Mouse (Mus musculus): ENCODE results near the gene Slc2a4. TPM values are rescaled to one million over a fixed set of nuclear protein-coding genes. Genes with fewer than 3 reads are reported as not detected.

The Slc2a4 gene
- polyA plus RNA-seq, 1 experiment: 6.2 TPM

DNA sequence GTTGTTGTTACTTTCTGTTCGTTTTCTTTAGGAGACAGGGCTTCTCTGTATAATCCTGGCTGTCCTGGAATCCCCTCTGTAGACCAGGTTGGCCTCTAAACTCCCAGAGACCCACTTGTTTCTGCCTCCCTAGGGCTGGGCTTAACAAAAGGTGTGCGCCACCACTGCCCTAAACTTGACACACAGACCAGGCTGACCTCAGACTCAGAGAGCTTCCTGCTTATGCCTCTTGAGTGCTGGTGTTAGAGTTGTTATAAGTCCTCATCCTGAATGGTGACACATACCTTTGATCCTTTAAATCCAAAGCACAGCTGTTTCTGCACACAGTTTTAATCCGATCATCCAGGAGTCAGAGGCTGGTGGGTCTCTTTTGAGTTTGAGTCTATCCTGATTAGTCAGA lies 44.9 kb upstream of the Slc2a4 start:
- H3K36me3 ChIP-seq (ENCODE audit: control insufficient read depth, insufficient read depth, low read length): peaks cover 17% of the 10 kb centered on the region
- no peak overlapping the region for H3K27ac ChIP-seq (ENCODE audit: insufficient read depth, low read length)
- 91% methylated on average over 3 of the region's 3 CpGs for WGBS
- no peak for TF ChIP-seq CTCF (IDR thresholded peaks at IDR 0.05; ENCODE audit: extremely low read depth, insufficient read depth, insufficient read length, insufficient replicate concordance)
- no peak for TF ChIP-seq POLR2A (IDR thresholded peaks at IDR 0.05; ENCODE audit: low read depth, low read length)
- H3K4me3 ChIP-seq (ENCODE audit: extremely low read depth, insufficient read depth, insufficient read length): no peak overlapping the region
- no peaks in the 10 kb centered on the region for H3K27me3 ChIP-seq (ENCODE audit: control insufficient read depth, insufficient read depth, low read length)
- no peak for DNase-seq (ENCODE audit: low read depth in 1 of 2, low spot score in 2 of 2)
- H3K4me1 ChIP-seq (ENCODE audit: control insufficient read depth, insufficient read depth, insufficient read length): peaks cover 9% of the 10 kb centered on the region; the same call in 1 of the 2 replicates

DNA sequence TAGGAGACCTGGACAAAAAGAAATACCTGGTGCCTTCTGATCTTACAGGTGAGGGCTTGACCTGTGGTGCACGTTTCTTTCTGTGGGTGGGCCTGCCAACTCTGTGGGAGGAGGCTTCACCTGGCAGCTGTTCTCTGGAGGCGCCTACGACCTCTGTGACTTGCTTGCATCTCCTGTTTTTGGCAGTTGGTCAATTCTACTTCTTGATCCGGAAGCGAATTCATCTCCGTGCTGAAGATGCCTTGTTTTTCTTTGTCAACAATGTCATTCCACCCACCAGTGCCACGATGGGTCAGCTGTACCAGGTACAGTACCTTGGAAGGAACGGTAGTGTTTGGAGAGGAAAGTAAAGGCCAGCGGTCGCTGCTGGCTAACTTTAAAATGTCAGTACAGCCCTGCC lies 44.4 kb upstream of the Slc2a4 start:
- no peak for DNase-seq (ENCODE audit: low read depth in 1 of 2, low spot score in 2 of 2)
- peaks cover 17% of the 10 kb centered on the region for H3K36me3 ChIP-seq (ENCODE audit: control insufficient read depth, insufficient read depth, low read length)
- H3K27ac ChIP-seq (ENCODE audit: insufficient read depth, low read length): no peak overlapping the region
- 75% methylated on average over 10 of the region's 10 CpGs for whole genome bisulfite sequencing
- no peak for TF ChIP-seq CTCF (IDR thresholded peaks at IDR 0.05; ENCODE audit: extremely low read depth, insufficient read depth, insufficient read length, insufficient replicate concordance)
- TF ChIP-seq POLR2A (IDR thresholded peaks at IDR 0.05; ENCODE audit: low read depth, low read length): no peak
- no peaks in the 10 kb centered on the region for H3K27me3 ChIP-seq (ENCODE audit: control insufficient read depth, insufficient read depth, low read length)
- peaks cover 7% of the 10 kb centered on the region; the same call in 1 of the 2 replicates for H3K4me1 ChIP-seq (ENCODE audit: control insufficient read depth, insufficient read depth, insufficient read length)
- H3K4me3 ChIP-seq (ENCODE audit: extremely low read depth, insufficient read depth, insufficient read length): peak overlapping the region; percentile 37; the same call in 1 of the 2 replicates

DNA sequence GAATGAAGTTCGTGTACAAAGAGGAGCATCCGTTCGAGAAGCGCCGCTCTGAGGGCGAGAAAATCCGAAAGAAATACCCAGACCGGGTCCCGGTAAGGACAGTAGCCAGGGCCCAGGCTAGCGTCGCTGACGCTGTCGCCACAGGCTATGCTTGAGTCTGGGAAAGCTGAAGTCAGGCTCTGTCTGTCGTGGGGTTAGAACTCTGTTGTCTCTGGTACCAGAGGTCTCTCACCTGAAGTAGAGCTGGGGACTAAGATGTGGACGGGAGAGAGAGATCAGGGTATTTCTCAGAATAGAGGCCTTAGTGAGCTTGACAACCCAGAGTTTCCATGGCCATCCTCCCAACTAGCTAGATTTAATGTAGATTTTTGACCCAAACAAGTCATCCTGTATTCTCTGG lies 43.7 kb upstream of the Slc2a4 start:
- Histone ChIP-seq H3K4me1 (ENCODE audit: control insufficient read depth, insufficient read depth, insufficient read length) (peaks cover 7% of the 10 kb centered on the region; the same call in 1 of the 2 replicates), H3K27me3 (ENCODE audit: control insufficient read depth, insufficient read depth, low read length) (no peaks in the 10 kb centered on the region), H3K4me3 (ENCODE audit: extremely low read depth, insufficient read depth, insufficient read length) (peak overlapping the region; percentile 63), H3K27ac (ENCODE audit: insufficient read depth, low read length) (peak overlapping the region; percentile 81), H3K36me3 (ENCODE audit: control insufficient read depth, insufficient read depth, low read length) (peaks cover 19% of the 10 kb centered on the region)
- DNase-seq (ENCODE audit: low read depth in 1 of 2, low spot score in 2 of 2): no peak
- under 1% methylated on average over 15 of the region's 15 CpGs for WGBS
- TF ChIP-seq POLR2A (IDR thresholded peaks at IDR 0.05; ENCODE audit: low read depth, low read length) (no peak), CTCF (IDR thresholded peaks at IDR 0.05; ENCODE audit: extremely low read depth, insufficient read depth, insufficient read length, insufficient replicate concordance) (no peak)

DNA sequence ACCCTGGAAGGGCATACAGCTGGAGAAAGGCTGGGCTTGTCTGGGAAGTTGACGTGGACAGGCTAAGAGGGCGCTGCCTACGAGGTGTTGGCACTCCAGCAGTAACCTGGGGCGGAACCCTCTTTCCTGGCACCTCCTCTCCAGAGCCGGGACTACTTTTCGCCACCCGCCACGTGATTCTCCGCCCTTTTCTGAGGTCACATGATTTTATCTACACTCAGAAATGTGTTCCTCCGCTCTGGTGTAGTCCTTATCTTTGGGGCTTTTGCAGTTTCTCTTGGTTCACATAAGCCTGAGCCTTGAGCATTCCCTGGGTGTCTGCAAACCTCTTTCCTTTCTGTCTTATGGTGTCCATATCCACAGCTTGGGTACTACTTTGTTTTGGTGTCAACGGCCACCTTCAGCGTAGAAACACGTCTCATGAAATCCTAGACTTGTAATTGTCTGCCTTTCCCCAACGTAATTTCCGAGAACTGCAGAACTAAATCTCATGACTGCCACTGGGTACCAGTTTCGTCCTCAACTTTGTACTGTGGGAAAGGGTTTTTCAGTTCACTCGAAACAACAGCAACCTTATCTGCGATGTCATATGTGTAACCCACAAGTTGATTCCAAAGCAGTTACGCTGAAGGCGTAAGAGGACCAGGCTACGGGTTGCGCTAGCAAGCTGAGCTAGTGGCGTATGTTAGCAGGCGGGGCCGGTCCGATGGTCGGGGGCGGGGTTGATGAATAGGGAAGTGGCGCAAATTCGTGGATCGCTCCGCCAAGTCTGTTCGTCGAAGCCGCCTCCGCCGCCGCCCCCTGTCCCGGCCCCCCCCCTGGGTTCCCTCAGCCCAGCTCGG lies 43.1 kb upstream of the Slc2a4 start, which contains the start of gene Gabarap:
TSS of gene Gabarap (plus strand) at position 294 of the 842 bp plus-strand sequence.
- H3K27me3 ChIP-seq (ENCODE audit: control insufficient read depth, insufficient read depth, low read length): no peaks in the 10 kb centered on the region
- WGBS: under 1% methylated on average over 40 of the region's 40 CpGs
- peak within 1 kb of the TSS; percentile 63 for H3K4me3 ChIP-seq (ENCODE audit: extremely low read depth, insufficient read depth, insufficient read length)
- peaks cover 7% of the 10 kb centered on the region; the same call in 1 of the 2 replicates for H3K4me1 ChIP-seq (ENCODE audit: control insufficient read depth, insufficient read depth, insufficient read length)
- H3K27ac ChIP-seq (ENCODE audit: insufficient read depth, low read length): peak within 1 kb of the TSS; percentile 91
- TF ChIP-seq POLR2A (IDR thresholded peaks at IDR 0.05; ENCODE audit: low read depth, low read length) (peak; percentile 59), CTCF (IDR thresholded peaks at IDR 0.05; ENCODE audit: extremely low read depth, insufficient read depth, insufficient read length, insufficient replicate concordance) (no peak)
- peak; percentile 92 to 97 for DNase-seq (ENCODE audit: low read depth in 1 of 2, low spot score in 2 of 2)
- peaks cover 20% of the 10 kb centered on the region for H3K36me3 ChIP-seq (ENCODE audit: control insufficient read depth, insufficient read depth, low read length)

DNA sequence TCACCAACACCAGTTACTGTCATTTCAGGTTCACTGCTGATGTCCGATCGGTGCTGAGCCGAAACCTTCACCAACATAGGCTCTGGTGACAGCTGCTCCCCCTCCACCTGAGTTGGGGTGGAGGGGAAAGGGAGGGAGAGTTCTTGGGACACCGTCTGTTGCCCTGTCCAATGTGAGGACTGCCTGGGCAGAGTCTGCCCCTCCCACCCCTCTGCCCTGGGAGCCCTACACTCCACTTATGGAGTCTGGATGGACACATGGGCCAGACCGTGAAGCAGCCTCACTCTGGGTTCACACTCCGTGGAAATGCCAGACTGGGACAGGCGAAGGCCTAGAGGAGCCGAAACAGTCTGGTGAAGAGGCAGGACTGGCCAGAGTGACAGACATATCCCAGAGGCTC lies 42.0 kb upstream of the Slc2a4 start:
- no peak overlapping the region for H3K27ac ChIP-seq (ENCODE audit: insufficient read depth, low read length)
- WGBS: 97% methylated on average over 8 of the region's 8 CpGs

DNA sequence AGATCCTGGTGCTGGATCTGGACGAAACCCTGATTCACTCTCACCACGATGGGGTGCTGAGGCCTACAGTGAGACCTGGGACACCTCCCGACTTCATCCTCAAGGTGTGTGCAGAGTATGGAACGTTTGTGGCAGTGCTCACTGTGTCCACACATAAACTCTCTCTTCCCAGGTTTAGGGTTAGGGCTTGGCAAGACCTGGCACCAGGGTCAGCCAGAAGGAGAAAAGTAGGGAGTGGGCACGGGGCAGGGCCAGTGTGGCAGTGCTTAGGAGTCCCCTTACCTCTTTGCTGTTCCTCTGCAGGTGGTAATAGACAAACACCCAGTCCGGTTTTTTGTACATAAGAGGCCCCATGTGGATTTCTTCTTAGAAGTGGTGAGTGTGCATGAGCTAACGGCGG lies 36.4 kb upstream of the Slc2a4 start:
- TF ChIP-seq CTCF (IDR thresholded peaks at IDR 0.05; ENCODE audit: extremely low read depth, insufficient read depth, insufficient read length, insufficient replicate concordance) (no peak), POLR2A (IDR thresholded peaks at IDR 0.05; ENCODE audit: low read depth, low read length) (no peak)
- no peaks in the 10 kb centered on the region for H3K27me3 ChIP-seq (ENCODE audit: control insufficient read depth, insufficient read depth, low read length)
- peaks cover 6% of the 10 kb centered on the region; the same call in 1 of the 2 replicates for H3K4me1 ChIP-seq (ENCODE audit: control insufficient read depth, insufficient read depth, insufficient read length)
- H3K27ac ChIP-seq (ENCODE audit: insufficient read depth, low read length): no peak overlapping the region
- H3K4me3 ChIP-seq (ENCODE audit: extremely low read depth, insufficient read depth, insufficient read length): no peak overlapping the region
- peaks cover 17% of the 10 kb centered on the region for H3K36me3 ChIP-seq (ENCODE audit: control insufficient read depth, insufficient read depth, low read length)
- DNase-seq (ENCODE audit: low read depth in 1 of 2, low spot score in 2 of 2): no peak
- 92% methylated on average over 8 of the region's 8 CpGs for WGBS

More for the DNA sequence above, 42.0 kb upstream of the Slc2a4 start:
- TF ChIP-seq POLR2A (IDR thresholded peaks at IDR 0.05; ENCODE audit: low read depth, low read length): no peak
- TF ChIP-seq CTCF (IDR thresholded peaks at IDR 0.05; ENCODE audit: extremely low read depth, insufficient read depth, insufficient read length, insufficient replicate concordance): no peak
- Histone ChIP-seq H3K36me3 (ENCODE audit: control insufficient read depth, insufficient read depth, low read length) (peaks cover 25% of the 10 kb centered on the region), H3K27me3 (ENCODE audit: control insufficient read depth, insufficient read depth, low read length) (no peaks in the 10 kb centered on the region), H3K4me1 (ENCODE audit: control insufficient read depth, insufficient read depth, insufficient read length) (peaks cover 7% of the 10 kb centered on the region; the same call in 1 of the 2 replicates), H3K4me3 (ENCODE audit: extremely low read depth, insufficient read depth, insufficient read length) (no peak overlapping the region)
- no peak for DNase-seq (ENCODE audit: low read depth in 1 of 2, low spot score in 2 of 2)

DNA sequence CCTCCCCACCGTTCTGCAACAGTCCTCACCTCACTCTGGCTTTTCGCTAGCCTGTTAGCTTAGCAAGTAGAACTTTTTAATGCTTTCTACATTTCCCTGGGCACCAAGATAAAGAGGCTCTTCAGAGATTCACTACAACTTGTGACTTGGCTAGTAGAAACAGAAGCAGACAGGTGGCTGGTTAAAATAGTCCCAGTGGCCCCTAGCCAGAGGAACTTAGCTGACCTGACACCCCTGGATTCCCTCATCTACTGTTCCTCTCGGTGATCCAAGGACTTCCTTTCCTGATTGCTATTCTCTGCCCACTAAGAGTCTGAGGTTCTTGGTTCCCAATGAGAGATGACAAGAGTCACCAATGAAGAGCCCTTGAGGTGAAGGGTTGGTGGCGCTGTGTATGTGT lies 35.4 kb upstream of the Slc2a4 start:
- Histone ChIP-seq H3K36me3 (ENCODE audit: control insufficient read depth, insufficient read depth, low read length) (peaks cover 14% of the 10 kb centered on the region), H3K27ac (ENCODE audit: insufficient read depth, low read length) (no peak overlapping the region), H3K4me1 (ENCODE audit: control insufficient read depth, insufficient read depth, insufficient read length) (peaks cover 6% of the 10 kb centered on the region; the same call in 1 of the 2 replicates), H3K27me3 (ENCODE audit: control insufficient read depth, insufficient read depth, low read length) (no peaks in the 10 kb centered on the region), H3K4me3 (ENCODE audit: extremely low read depth, insufficient read depth, insufficient read length) (no peak overlapping the region)
- WGBS: 90% methylated on average over 4 of the region's 4 CpGs
- no peak for TF ChIP-seq POLR2A (IDR thresholded peaks at IDR 0.05; ENCODE audit: low read depth, low read length)
- TF ChIP-seq CTCF (IDR thresholded peaks at IDR 0.05; ENCODE audit: extremely low read depth, insufficient read depth, insufficient read length, insufficient replicate concordance): no peak
- DNase-seq (ENCODE audit: low read depth in 1 of 2, low spot score in 2 of 2): no peak

Measured in spleen, adult 2 months (tissue).